Mouse (Mus musculus): Measurements from ENCODE around the gene Olfr705.
"Not testable (repeated sequence)": the region's sequence is repeated elsewhere in the genome, so short reads cannot be mapped to it uniquely, and the experiment has no call there.

Gene Olfr705

DNA sequence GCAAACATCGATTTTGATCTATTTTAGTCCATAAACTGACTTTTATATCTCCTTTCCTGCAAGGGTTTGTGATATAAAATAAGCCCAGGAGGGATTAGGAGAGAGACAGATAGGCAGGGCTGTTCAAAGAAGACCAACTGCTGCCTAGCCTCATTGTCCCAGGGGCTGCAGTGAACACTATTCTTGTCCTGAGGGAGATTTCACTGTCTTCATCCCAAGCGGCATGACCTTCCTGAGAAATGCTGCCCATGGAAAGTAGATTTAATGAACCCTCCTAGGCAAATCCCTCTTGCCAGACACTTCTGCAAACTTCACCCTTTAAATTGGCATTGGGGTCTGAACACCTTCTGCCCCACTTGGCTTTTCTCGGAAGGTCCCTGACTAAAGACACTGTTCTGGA, at the start of gene Olfr705:
Olfr705 (minus strand) TSS at position 101 of the 400 bp plus-strand sequence.
- in situ Hi-C loops (cut with MboI, MseI) = no loop called here

DNA sequence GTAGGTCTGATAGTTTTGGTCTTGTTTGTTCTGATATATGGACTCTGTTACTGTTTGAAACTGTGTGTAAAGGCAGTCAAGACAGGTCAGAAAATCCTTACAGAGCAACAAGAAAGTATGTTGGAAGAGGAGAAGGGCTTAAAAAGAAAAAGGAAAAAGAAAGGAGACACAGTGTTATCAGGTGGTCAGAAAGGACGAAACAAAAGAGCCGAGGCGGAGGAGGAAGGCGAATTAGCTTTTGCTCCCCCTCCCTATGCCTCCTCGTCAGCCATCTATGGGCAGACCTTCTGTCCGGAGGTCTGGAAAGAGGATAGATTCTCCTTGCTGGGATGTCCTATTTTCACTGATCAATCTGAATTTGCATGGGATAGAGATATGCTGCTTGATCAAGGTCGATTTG, 44.3 kb upstream of the Olfr705 start:
- in situ Hi-C loops (cut with MboI, MseI) = not testable (repeated sequence)

DNA sequence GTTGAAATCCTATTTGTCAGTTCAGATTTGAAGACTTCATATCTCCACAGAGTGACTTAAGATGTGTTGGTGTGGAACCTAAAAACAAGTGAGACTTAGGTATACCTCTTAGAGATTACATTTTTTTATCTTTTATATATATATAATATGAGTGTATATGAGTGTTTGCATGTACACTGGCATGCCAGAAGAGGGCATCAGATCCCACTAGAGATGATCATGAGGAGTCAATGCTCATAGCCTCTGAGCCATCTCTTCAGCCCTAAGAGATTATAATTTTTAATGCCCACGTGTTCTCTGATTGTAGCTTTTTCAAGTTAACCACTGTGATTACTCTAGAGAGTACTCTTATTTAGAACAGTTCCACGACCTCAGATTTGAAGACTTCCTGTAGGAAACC, 31.0 kb upstream of the Olfr705 start, which contains the start of gene Olfr1532-ps1:
Olfr1532-ps1 (plus strand) TSS at position 326 of the 400 bp plus-strand sequence.
- in situ Hi-C loops (cut with MboI, MseI) = no loop called here

DNA sequence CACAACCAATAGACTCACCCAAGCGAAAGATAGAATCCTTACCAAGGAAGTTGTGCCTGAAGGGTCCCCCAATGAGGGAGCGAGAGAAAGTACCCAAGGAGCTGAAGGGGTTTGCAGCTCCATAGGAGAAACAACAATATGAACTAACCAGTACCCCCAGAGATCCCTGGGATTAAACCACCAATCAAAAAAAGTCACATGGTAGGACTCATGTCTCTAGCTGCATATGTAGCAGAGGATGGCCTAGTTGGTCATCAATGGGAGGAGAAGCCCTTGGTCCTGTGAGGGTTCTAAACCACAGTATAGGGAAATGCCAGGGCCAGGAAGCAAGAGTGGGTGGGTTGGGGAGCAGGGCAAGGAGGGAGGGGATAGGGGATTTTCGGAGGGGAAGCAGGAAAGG, 24.4 kb upstream of the Olfr705 start, which contains the start of gene Olfr707:
Olfr707 (minus strand) TSS at position 101 of the 400 bp plus-strand sequence.
- in situ Hi-C loops (cut with MboI, MseI) = not testable (repeated sequence)

DNA sequence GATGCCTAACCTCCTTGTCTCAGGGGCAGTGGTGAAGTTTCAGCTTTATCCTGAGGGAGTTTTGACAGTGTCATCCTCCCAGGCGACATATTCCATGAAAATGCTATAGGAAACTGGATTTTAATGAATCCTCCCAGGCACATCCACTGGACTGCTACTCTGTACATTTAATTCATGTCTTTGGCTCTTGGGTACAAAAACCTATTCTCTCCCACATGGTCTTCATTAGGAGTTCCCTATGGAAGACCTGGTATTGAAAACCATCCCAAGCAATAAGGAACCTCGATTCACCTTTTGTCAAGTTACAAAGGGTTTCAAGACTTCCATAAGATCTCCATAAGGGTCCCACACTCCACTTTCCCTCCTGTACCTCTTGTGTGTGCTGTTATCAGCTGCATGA, 11.4 kb upstream of the Olfr705 start, which contains the start of gene Olfr706:
Olfr706 (minus strand) TSS at position 101 of the 400 bp plus-strand sequence.
- in situ Hi-C loops (cut with MboI, MseI) = loop anchor here (10.0 kb wide), 1 partner anchor 383 kb away; no protein-coding TSS in a partner anchor

DNA sequence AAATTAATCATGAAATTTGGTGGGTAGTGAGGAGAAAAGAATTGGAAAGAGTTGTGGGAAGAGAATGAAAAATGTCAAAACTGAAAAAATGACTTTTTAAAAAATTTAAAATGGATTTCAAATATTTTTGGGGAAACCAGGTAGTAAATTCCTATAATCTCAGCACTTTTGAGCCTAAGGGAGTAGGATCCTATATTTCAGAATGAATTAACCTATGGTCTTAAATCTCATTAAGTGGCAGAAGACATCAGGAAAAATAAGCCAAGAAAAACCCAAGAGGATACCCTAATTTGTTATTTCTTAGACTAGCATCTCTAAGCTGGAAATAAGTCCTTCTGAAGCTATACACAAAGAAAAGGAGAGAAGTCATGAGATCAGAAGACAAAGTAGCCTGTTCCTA, 13.8 kb downstream of the Olfr705 start, which contains the start of gene Olfr704:
Olfr704 (plus strand) TSS at position 301 of the 400 bp plus-strand sequence.
- in situ Hi-C loops (cut with MboI, MseI) = no loop called here

DNA sequence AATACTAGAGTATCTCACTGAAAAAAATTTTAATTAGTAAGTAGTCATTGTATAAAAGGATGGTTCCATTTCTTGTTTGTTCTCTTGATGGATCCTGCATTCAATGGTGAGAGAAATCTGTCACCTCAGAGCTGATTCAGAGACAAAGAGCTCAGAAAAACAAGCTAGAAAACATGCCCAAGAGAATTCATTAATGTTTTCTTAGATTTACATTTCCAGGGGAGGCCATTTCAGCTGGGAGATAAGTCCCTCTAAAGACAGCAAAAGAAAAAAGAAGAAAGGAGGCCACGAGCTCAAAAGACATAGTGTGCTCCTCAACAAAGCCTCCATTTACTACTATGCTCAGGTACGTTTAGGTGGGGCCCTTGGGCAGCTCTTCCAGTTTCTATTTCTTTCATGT, 33.6 kb downstream of the Olfr705 start, which contains the start of gene Olfr703:
Olfr703 (plus strand) TSS at position 301 of the 400 bp plus-strand sequence.
- in situ Hi-C loops (cut with MboI, MseI) = no loop called here

DNA sequence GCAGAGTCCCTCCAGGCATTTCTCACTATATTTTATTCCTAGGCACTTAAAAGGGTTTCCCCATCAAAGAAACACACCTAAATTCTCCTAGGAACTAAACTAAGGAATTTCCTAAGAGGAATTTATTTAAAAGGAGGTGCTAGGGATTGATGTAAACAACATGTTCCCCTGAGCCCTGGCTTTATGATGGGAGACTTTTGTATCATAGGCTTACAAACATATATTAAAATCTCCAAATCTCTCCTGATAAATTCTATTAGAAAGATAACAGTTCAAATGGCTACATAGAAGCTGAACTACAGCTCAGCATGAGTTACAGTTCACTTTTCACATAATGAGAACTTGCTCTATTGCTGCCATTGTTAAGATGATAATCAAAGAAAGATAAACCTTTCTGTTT, 42.9 kb downstream of the Olfr705 start, which contains the start of gene Olfr702:
Olfr702 (minus strand) TSS at position 101 of the 400 bp plus-strand sequence.
- in situ Hi-C loops (cut with MboI, MseI) = no loop called here

Data from regulatory T cell (primary cell).